Mouse (Mus musculus): Measurements from ENCODE around the gene Pgam1. TPM values are rescaled to one million over a fixed set of nuclear protein-coding genes. Genes with fewer than 3 reads are reported as not detected.
"Not testable (repeated sequence)": the region's sequence is repeated elsewhere in the genome, so short reads cannot be mapped to it uniquely, and the experiment has no call there.

The Pgam1 gene
- total RNA-seq, 2 experiments from 2014 or later = 31.3 to 34.2 TPM

DNA sequence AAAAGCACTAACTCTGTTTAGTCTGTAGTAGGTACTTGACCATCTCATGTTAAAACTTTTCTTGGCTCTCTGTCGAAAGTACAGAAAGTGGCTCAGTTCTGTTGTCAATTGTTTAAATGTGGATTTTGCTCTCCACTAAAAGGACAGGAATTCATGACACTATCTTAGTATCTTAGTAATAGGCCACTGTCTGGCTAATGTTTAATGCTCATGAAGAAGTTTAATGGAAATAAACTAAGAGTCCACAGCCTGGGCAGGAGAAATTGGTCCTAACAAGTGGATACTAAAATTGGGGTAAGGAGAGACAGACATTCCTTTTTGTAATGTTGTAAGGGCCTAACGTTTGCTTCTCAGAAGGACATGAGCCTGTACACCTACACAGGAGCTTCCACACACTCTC lies 1.3 kb upstream of the Pgam1 start:
- no peak for DNase-seq

DNA sequence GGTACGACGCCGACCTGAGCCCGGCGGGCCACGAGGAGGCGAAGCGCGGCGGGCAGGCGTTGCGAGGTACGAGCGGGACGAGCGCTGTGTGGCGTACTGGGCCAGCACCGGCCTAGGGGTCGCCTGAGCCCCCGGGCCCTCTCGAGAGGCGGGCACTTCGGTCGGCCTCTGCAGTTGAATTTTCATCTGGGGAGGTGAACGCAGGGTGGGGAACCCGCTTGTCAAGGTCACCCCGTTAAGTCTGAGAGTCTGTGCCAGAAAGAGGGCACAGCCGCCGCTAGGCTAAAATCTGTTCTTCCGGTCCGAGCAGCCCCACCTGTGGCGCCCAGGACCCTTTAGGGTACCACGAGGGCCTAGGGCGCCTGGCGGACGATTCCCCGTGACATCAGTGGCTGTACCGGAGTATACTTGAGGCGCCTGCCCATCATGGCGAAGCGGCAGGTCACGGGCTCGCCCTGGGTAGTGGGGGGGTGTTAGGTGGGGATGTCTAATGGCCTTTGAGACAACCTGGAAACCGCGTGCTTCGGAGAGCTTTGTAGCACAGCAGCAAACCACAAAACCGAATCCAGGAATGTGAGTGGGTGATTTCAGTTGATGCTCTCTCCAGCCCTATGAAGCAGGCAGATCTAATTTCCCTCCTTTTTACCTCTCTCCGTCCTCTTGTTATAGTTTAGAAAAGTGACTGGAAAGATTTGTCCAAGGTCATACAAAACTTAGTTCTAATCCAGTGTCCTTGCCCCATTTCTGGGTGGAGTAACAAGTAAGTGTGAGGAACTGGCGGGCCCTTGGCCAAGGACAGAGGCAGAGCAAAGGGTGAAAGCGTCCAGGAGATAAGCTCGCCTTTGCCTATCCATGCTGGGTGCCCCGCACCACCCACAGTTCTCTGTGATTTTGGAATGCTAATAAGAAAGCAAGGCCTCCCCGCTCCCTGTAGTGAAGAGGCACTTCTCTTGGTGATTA lies 678 bp downstream of the Pgam1 start:
- DNase-seq = peak; percentile 34

DNA sequence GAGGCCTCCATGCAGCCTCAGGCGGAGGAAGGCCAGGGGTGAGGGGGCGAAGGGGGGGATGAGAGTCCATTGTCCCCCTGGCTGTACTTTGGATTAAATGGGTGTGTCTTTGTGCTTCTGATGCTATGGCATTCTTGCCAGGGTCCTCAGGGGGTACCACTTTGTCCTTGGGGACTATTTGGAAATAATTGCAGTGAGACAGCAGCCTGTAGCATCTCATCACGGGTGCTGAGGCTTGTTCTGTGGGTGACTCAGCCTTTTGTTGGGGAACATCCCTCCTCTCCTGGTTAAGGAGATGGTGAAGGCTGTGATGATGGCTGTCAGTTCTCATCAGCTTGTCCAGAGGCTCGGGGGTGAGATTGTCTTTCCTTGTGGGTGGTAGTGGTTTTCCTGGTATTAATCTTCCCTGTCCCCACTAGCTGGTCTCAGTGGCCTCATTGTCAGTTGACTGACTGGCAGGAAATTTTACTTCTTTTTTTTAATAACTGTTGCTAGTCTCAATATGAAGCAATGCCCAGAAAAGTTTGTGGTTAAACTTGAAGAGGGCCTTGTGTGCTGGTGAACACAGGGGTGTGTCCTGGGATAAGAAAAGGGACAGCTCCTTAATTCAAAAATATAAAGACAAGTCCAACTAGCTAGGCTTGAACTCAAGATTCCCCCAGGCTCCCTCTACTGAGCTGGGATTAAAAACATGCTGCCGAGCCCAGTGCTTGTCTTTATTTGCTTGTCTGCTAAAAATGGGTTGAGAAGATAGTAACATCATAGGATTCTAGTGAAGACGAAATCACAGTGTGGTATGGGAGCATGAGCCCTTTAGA lies 2.3 kb downstream of the Pgam1 start:
- no peak for DNase-seq

DNA sequence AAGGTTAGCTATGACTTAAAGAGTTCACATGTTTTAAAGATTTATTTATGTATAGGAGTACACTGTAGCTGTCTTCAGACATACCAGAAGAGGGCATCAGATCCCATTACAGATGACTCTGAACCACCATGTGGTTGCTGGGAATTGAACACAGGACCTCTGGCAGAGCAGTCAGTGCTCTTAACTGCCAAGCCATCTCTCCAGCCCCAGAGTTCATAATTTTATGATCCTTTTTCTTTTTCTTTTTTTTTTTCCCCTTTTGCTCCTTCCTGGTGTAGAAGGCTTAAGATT lies 2.8 kb downstream of the Pgam1 start:
- DNase-seq = not testable (repeated sequence)

DNA sequence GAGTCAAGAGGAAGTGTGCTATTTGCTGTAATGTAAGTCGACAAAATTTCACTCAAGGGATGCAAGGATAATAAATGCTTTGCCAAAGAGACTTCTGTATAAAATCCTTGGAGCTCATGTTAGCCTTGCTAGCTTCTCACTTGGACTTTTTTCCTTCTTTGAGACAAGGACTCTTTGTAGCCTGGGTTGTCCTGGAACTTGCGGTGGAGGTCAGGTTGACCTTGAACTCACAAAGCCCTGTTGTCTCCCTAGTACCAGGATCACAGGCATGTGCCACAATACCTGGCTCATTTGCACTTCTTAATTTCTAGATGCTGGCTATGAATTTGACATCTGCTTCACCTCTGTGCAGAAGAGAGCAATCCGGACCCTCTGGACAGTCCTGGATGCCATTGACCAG lies 3.6 kb downstream of the Pgam1 start:
- no peak for DNase-seq

DNA sequence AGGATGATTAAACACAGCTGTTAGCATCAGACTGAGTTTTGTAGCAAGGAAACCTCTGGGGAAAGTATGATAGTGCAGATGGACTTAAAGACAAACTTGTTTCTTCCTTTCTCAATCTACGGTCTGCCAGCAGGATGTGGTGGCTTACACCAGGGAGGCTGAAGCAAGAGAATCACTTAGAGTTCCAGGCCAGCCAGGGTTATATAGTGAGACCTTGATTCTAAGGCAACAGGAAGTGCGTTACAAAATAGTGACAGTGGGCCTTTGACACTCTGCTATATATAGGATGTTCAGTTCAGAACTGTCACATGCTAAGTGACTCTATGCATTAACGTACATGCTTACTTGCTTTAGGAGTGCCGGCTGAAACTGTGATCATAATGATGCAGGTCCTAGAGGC lies 5.1 kb downstream of the Pgam1 start:
- DNase-seq = no peak

DNA sequence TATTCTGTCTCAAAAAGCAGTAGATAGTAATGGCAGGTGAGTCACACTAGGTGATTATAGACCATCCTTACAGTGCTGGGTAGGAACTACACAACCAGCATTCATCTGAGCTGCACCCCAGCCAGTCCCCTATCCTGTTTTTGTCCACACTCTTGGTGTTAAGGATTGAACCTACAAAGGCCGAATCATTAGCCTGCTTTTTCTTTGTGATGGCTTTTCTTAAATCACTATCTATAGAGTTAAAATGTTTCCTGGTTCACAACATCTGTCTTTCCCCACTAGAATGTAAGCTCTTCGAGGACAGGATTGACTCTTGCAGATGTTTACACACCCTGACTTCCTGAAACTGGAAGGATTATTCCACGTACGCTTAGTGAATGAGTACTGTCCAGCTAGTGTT lies 7.7 kb downstream of the Pgam1 start:
- DNase-seq = no peak

DNA sequence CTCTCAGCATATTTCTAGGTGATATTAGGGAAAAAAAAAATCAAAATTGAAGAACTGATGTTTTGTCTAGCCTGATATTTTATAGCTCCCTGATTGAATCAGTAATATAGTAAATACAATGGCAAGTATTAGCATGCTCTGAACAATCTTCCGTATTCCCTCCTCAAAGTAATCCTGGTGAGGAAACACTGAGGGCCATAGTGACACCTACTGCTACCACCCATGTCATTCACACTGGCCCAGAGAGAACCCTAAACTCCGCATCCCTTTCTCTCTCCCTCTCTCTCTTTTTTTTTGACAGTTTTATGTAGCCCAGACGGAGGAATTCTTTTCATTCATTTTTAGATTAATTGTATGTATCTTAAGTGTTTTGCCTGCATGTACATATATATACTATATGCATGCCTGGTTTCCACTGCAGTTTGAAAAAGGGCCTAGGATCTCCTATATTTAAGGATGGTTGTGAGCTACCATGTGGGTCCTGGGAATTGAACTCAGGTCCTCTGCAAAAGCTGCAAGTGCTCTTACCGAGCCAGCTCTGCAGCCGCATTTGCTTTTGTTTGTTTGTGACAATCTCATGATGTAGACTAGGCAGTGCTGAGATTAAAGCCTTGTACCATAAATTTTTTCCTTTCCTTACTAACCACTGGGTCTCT lies 8.8 kb downstream of the Pgam1 start:
- no peak for DNase-seq

DNA sequence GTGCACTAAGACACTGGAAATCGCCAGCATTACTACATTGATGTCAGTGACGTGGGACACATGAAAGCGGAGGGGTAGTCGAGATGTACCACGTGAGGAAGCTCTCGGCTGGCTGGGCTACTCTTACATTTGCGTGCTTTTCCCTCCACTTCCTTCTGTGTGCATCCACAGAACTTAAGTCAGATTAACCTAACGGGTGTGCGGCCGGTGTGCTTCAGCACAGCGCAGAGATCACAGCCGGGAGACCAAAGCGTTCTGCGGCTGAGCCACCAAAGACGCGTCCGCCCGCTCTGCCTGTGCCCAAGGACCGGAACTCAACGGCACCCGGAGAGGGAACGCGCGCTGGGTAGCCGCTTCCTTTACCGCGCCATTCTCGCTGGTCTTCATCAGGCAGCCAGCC lies 21.0 kb downstream of the Pgam1 start:
- DNase-seq = no peak

DNA sequence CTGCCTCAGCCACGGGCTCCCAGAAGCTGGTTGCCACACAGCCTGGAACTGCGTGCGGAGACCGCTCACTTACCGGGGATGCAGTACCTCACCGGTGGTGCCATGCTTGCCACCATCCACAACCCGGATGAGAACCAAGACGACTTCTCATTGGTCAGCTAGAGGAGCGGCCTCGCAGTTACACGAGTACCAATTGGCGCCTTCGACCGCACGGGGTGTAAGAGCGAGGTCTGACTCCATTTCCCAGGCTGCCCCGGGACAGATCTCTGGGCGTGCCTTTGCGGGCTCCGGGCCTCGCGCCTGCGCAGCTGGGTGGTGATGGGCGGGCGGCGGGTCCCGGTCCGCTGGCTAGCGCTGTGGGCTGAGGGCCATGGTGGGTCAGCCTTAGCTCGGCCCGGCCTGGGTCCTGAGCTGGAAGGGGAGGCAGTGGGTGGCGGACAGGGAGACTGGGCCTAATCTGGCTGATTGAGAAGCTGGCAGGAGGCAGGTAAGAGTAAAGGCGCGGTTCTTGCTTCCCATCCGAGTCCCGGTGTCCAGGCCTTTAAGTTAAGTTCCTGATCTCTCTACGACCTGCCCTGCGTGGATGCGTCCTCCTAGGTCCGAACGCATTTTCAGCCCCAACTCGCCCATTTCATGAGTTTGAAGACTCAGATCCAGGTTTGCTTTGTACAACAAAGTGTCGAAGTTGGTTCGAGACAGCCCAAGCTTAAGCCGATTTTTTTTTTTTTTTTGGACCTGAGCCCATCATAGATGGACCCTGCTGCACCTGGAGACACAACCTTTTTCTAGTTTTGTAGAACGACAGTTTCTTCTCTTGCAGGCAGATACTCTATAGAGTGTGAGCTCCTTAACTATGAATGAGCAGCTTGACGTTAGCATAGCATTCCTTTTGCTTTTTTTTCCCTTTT lies 21.7 kb downstream of the Pgam1 start, which contains the start of the genes Exosc1 and Zdhhc16:
Gene Exosc1 (minus strand): TSS at position 245 of the 908 bp plus-strand sequence.
Gene Zdhhc16 (plus strand): TSS at position 302 of the 908 bp plus-strand sequence.
- peak; percentile 97 for DNase-seq

DNA sequence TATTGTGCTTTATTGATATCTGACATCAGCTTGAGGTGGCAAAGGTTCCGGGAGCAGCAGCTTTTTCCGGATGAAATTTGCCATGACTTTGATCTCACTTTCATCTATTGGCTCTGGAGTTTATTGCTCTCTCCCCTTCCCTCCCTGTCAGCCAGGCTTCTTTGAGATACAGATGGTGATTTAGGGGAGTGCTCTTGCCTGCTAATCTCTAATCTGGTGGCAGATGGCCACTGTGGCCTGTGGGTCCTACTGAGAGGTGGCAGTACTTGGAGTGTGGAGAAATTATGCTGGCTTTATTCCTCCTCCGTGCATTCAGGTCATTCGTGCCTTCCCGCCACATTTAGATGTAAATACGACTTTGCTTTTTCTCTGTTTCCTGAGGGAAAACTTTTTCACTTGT lies 22.4 kb downstream of the Pgam1 start:
- DNase-seq = no peak

DNA sequence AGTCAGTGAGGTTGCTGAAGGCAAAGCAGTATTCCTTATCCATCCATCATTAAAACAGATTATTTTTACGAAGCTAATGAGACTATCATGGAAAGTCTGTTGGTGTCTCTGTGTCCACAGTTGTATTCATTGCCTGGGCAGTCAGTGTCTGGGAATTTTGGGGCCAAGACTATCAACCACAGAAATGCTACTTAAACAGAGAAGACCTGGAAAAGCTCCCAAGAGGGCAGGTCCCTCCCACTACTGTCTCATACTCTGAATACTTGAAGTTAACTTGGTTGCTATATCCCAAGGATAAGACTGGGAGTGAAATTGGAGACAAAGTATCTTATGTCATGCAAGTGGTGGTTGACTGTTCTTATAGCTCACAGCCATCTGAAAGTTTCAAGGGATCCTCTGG lies 24.2 kb downstream of the Pgam1 start:
- no peak for DNase-seq

DNA sequence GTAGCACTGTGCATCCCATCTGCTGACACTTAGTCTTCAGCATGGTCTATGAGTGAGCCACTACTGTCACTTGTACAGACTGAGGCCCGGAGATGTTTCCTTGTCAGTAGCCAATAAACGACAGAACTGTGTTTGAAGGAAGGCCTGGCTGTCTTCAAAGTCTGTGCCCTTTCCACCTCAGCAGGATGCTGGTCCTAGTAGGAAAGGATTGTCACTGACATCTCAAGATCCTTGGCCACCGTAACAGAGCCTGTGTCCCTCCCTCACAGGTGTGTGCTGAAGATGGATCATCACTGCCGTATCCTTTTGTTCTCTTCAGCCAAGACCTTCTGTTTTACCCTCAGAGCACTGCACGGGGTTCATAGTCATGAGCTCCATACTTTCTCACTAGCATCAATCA lies 26.8 kb downstream of the Pgam1 start:
- DNase-seq = no peak

DNA sequence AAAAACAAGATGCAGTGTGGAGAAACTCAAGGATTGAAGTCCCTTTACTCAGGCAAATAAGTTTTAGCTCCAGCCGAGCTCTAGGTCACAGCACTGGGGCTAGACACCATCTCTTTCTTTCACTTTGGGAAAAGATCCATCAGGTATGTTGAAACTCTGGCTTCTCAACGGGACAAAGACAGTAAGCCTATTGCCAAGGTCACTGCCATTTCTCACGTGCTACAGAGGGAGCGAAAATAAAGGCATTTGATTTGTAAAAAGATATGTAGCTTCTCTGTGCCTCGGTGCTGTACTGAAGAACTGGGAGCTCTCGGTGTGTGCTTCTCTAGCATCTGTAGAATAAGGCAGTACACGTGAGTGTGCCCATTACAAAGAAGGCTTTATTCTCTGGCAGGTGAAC lies 32.1 kb downstream of the Pgam1 start:
- DNase-seq = no peak

DNA sequence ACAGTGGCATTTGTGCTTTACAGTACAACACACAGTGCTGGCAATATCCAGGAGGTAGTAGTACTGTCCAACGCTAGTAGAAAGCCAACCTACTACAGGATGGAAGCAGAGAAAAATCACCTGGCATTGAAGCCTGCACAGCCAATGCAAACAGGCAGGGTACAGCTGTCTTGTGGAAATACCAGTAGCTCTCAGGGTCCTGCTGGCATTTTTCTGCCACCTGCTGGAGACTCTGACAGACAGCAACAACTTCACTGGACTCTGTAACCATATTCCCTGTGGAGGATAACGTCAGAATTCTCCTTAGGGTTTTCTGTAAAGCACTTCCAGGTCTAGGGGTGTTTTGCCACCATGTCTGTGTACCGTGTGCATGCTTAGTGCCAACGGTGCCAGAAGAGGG lies 40.6 kb downstream of the Pgam1 start:
- DNase-seq = no peak

DNA sequence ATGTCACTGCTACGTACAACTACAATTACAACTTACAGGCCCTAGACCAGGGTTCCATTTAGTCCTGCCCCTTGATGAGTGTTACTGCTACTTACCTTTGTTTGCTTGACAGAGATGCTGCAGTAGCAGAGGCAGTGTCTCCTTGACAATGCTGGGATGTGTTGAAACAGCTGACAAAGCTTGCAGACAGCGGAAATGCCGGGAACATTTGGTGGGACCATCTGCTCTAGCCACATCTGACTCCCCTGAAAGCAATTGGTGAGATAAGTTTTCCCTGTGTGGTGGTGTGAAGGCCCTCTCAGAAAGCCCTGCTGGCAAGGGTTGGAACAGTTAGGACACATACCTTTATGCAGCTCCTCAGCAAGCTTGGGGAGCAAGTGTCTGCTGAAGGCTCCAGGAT lies 41.9 kb downstream of the Pgam1 start:
- no peak for DNase-seq

Other genes with a start within 250 kb of the Pgam1 start
- 1 to 10 TPM; 1.6 TPM for gene Slit1, start 168.3 kb upstream of the Pgam1 start, total RNA-seq (2021)
- 10 to 100 TPM in 1 of 2 experiments, 1 to 10 TPM in 1; 9.5 to 11.6 TPM for gene Arhgap19, start 109.9 kb upstream of the Pgam1 start, total RNA-seq (2021)
- 1 to 10 TPM; 5.6 to 6.1 TPM for gene Frat1, start 82.0 kb upstream of the Pgam1 start, total RNA-seq (2021)
- 10 to 100 TPM; 17.3 to 23.7 TPM for gene Frat2, start 63.8 kb upstream of the Pgam1 start, total RNA-seq (2021)
- gene Rrp12, start 15.8 kb upstream of the Pgam1 start, total RNA-seq (2021) = 10 to 100 TPM; 27.6 to 28.4 TPM
- 10 to 100 TPM; 18.2 to 20.1 TPM for gene Exosc1, start 21.5 kb downstream of the Pgam1 start, total RNA-seq (2021)
- gene Zdhhc16, start 21.6 kb downstream of the Pgam1 start, total RNA-seq (2021) = 10 to 100 TPM; 22.7 to 31.3 TPM
- 10 to 100 TPM in 1 of 2 experiments, 1 to 10 TPM in 1; 9.2 to 12.9 TPM for gene Mms19, start 69.2 kb downstream of the Pgam1 start, total RNA-seq (2021)
- gene Ubtd1, start 69.8 kb downstream of the Pgam1 start, total RNA-seq (2021) = 10 to 100 TPM; 23.3 to 27.6 TPM
- 10 to 100 TPM; 65.0 to 72.7 TPM for gene Ankrd2, start 124.1 kb downstream of the Pgam1 start, total RNA-seq (2021)
- gene Hoga1, start 133.7 kb downstream of the Pgam1 start, total RNA-seq (2021) = 1 to 10 TPM; 4.5 to 4.6 TPM
- gene 4933411K16Rik, start 140.3 kb downstream of the Pgam1 start, total RNA-seq (2021) = under 1 TPM; 0.40 to 0.50 TPM
- 1 to 10 TPM; 1.8 to 2.6 TPM for gene Morn4, start 174.4 kb downstream of the Pgam1 start, total RNA-seq (2021)
- 10 to 100 TPM; 13.3 to 14.7 TPM for gene Pi4k2a, start 178.5 kb downstream of the Pgam1 start, total RNA-seq (2021)
- 10 to 100 TPM in 1 of 2 experiments, 1 to 10 TPM in 1; 8.3 to 10.3 TPM for gene Avpi1, start 217.1 kb downstream of the Pgam1 start, total RNA-seq (2021)
- 10 to 100 TPM; 16.9 to 23.5 TPM for gene Marveld1, start 235.5 kb downstream of the Pgam1 start, total RNA-seq (2021)